Mouse (Mus musculus) forebrain, embryonic 11.5 days (tissue): ENCODE data around the gene Gm28269. TPM values are rescaled to one million over a fixed set of nuclear protein-coding genes. Genes with fewer than 3 reads are reported as not detected.

ENCODE experiments used
- polyA plus RNA-seq: library from polyadenylated mRNA; unstranded; fragments of >200 nt; fragmentation: Nextera tagmentation; extraction: Ambion mirVana; gene quantifications from 2 replicates; pipeline ENCODE4 v1.2.1, GENCODE M21; 2014

Gene Gm28269
- polyA plus RNA-seq, 1 experiment from 2014 or later, result not detected

Other genes with a start within 250 kb of the Gm28269 start
- 0.20 TPM in 1 of 2 replicates, not detected in the other for gene Slc6a14, start 30.2 kb downstream of the Gm28269 start, polyA plus RNA-seq